Mouse (Mus musculus): ENCODE data around the gene Tmem184b.

GRCm38 (mm10) chr15:79411363-79412065 is 8.1 kb upstream of the Tmem184b start:
- TF ChIP-seq POLR2A (IDR thresholded peaks at IDR 0.05; ENCODE audit: insufficient read length, low read depth) (no peak), TCF12 (IDR thresholded peaks at IDR 0.05; ENCODE audit: insufficient read depth, poor library complexity, severe bottlenecking) (no peak), TCF3 (IDR thresholded peaks at IDR 0.05; ENCODE audit: insufficient read length, low read depth) (no peak), MYOD1 (IDR thresholded peaks at IDR 0.05; ENCODE audit: control insufficient read depth in 1 of 3, insufficient read length in 2 of 3, low read depth in 2 of 3) (no peak), MAX (IDR thresholded peaks at IDR 0.05; ENCODE audit: low read depth) (no peak), SRF (IDR thresholded peaks at IDR 0.05; ENCODE audit: control insufficient read depth, insufficient read length, low read depth) (no peak), USF1 (IDR thresholded peaks at IDR 0.05; ENCODE audit: low read depth) (no peak), POLR2AphosphoS2 (IDR thresholded peaks at IDR 0.05; ENCODE audit: insufficient read length, low read depth) (no peak), REST (IDR thresholded peaks at IDR 0.05; ENCODE audit: insufficient read depth, insufficient read length) (no peak), E2F4 (IDR thresholded peaks at IDR 0.05; ENCODE audit: insufficient read depth) (no peak), MYOG (IDR thresholded peaks at IDR 0.05; ENCODE audit: control insufficient read depth in 1 of 3, insufficient read depth in 1 of 3, insufficient read length in 2 of 3, low read depth in 2 of 3) (no peak), CEBPB (IDR thresholded peaks at IDR 0.05; ENCODE audit: insufficient read depth, poor library complexity, severe bottlenecking) (no peak)

All from myocyte (in vitro differentiated cells).